Mouse (Mus musculus): ENCODE measurements around the gene Atf7. TPM values are rescaled to one million over a fixed set of nuclear protein-coding genes. Genes with fewer than 3 reads are reported as not detected.

Gene Atf7
- polyA plus RNA-seq, 1 experiment from 2014 or later: 37.4 TPM

DNA sequence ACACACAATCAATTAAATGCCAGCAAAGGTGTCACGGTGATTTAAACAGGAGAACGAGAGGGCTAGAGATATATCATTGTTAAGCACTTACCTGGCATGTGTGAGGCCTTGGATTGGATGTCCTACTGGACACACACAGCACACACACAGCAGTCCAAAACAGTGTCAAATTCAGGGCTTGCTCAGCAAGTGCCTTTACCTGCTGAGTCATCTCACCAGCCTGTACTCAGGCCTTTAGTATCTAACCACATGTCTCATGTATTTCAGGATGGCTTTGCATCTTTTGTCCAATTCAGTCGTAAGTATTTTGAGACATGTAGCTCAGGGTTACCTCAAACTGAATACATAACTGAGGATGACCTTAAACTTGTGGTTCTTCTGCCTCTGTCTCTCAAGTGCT lies 25.8 kb upstream of the Atf7 start:
- Histone ChIP-seq H3K36me3 (ENCODE audit: insufficient read depth, low read length) (no peaks in the 10 kb centered on the region), H3K9ac (replicated peaks; ENCODE audit: low read depth) (no peak overlapping the region), H3K9me3 (ENCODE audit: low read length) (no peaks in the 10 kb centered on the region), H3K4me2 (replicated peaks; ENCODE audit: low read depth, low read length) (no peak overlapping the region), H3K27me3 (replicated peaks; ENCODE audit: insufficient read depth, low read length) (no peaks in the 10 kb centered on the region), H3K4me3 (ENCODE audit: low read depth, low read length) (no peak overlapping the region), H3K4me1 (ENCODE audit: insufficient read depth, low read depth, low read length) (peaks cover 3% of the 10 kb centered on the region; the same call in 1 of the 2 replicates), H3K27ac (ENCODE audit: low read length) (no peak overlapping the region)
- TF ChIP-seq CTCF (IDR thresholded peaks at IDR 0.05) (no peak), EP300 (IDR thresholded peaks at IDR 0.05) (no peak)
- 69% methylated on average over 3 of the region's 3 CpGs for WGBS
- no peak for ATAC-seq
- DNase-seq (ENCODE audit: low spot score): no peak

DNA sequence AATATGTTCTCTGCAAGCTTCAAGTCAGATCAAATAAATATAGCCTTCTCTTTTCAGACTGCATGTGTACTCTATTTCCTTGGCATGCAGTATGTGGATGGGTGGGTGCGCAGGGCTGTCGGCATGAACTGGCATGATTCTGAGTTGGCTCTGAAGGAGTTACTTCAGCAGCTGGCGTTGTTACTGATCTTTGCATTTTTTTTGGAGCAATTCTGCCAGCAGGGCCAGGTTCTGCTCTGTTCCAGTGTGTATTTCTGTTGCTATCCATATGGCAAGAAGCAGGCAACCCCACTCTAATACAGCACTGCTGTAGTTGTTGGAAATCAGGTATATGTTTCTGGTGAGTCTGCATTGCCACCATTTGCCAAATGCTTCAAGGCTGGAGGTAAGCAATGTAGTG lies 10.6 kb upstream of the Atf7 start:
- no peaks in the 10 kb centered on the region for H3K36me3 ChIP-seq (ENCODE audit: insufficient read depth, low read length)
- DNase-seq (ENCODE audit: low spot score) (no peak), ATAC-seq (no peak)
- H3K9me3 ChIP-seq (ENCODE audit: low read length): no peaks in the 10 kb centered on the region
- no peaks in the 10 kb centered on the region for H3K27me3 ChIP-seq (replicated peaks; ENCODE audit: insufficient read depth, low read length)
- H3K4me2 ChIP-seq (replicated peaks; ENCODE audit: low read depth, low read length): no peak overlapping the region
- H3K27ac ChIP-seq (ENCODE audit: low read length): no peak overlapping the region
- no peak overlapping the region for H3K4me3 ChIP-seq (ENCODE audit: low read depth, low read length)
- no peak for TF ChIP-seq EP300 (IDR thresholded peaks at IDR 0.05)
- TF ChIP-seq CTCF (IDR thresholded peaks at IDR 0.05): no peak
- H3K4me1 ChIP-seq (ENCODE audit: insufficient read depth, low read depth, low read length): no peaks in the 10 kb centered on the region; the same call in 1 of the 2 replicates
- H3K9ac ChIP-seq (replicated peaks; ENCODE audit: low read depth): no peak overlapping the region
- WGBS: 64% methylated on average over 3 of the region's 3 CpGs

DNA sequence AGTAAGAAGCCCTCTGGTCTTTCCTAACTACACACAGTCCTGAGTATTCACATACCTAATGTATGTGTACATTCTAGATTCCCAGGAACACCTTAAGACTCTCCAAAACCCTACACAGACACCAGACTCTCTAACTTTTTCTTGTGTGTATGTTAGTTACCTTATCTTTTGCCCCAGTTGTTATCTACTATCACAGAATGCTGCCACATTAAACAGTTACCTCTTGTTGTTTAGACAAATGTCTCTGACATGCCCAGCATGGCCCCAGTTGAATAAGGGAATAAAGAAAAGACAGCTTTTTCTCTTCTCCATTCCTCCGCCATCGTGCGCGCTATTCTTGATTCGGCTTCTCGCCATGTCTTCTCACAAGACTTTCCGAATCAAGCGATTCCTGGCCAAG lies 9.4 kb upstream of the Atf7 start:
- Histone ChIP-seq H3K36me3 (ENCODE audit: insufficient read depth, low read length) (no peaks in the 10 kb centered on the region), H3K9me3 (ENCODE audit: low read length) (no peaks in the 10 kb centered on the region), H3K4me3 (ENCODE audit: low read depth, low read length) (no peak overlapping the region), H3K4me1 (ENCODE audit: insufficient read depth, low read depth, low read length) (no peaks in the 10 kb centered on the region; the same call in 1 of the 2 replicates), H3K27ac (ENCODE audit: low read length) (no peak overlapping the region), H3K4me2 (replicated peaks; ENCODE audit: low read depth, low read length) (no peak overlapping the region), H3K9ac (replicated peaks; ENCODE audit: low read depth) (no peak overlapping the region), H3K27me3 (replicated peaks; ENCODE audit: insufficient read depth, low read length) (no peaks in the 10 kb centered on the region)
- TF ChIP-seq EP300 (IDR thresholded peaks at IDR 0.05): no peak
- no peak for TF ChIP-seq CTCF (IDR thresholded peaks at IDR 0.05)
- ATAC-seq: no peak
- WGBS: 83% methylated on average over 8 of the region's 8 CpGs
- DNase-seq (ENCODE audit: low spot score): no peak

DNA sequence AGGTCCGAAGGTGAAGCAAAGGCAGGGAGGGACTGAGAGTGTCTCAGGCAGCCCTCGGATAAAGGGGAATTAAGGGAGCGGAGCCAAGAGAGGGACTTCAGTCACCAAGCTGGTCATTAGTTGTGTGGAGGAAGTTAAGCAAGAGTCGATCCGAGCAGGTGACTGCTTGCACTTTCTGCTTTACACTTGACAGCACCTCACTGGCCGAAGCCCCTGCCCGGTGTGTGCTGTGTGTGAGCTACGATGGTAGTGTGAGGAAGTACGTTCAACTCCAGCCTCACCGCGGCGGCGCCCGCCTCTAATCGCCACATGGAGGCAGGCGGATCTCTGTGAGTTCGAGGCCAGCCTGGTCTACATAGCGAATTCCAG lies 407 bp upstream of the Atf7 start:
- Histone ChIP-seq H3K27me3 (replicated peaks; ENCODE audit: insufficient read depth, low read length) (no peaks in the 10 kb centered on the region), H3K4me2 (replicated peaks; ENCODE audit: low read depth, low read length) (peak overlapping the region; percentile 80), H3K4me3 (ENCODE audit: low read depth, low read length) (peak overlapping the region; percentile 79), H3K4me1 (ENCODE audit: insufficient read depth, low read depth, low read length) (peaks cover 8% of the 10 kb centered on the region; the same call in 1 of the 2 replicates), H3K9me3 (ENCODE audit: low read length) (no peaks in the 10 kb centered on the region), H3K36me3 (ENCODE audit: insufficient read depth, low read length) (no peaks in the 10 kb centered on the region), H3K27ac (ENCODE audit: low read length) (peak overlapping the region; percentile 99), H3K9ac (replicated peaks; ENCODE audit: low read depth) (no peak overlapping the region; the same call in 1 of the 2 replicates)
- no peak for DNase-seq (ENCODE audit: low spot score)
- peak; percentile 30 for ATAC-seq
- WGBS: 2% methylated on average over 18 of the region's 18 CpGs
- TF ChIP-seq CTCF (IDR thresholded peaks at IDR 0.05) (no peak; the same call in 1 of the 2 replicates), EP300 (IDR thresholded peaks at IDR 0.05) (no peak)

DNA sequence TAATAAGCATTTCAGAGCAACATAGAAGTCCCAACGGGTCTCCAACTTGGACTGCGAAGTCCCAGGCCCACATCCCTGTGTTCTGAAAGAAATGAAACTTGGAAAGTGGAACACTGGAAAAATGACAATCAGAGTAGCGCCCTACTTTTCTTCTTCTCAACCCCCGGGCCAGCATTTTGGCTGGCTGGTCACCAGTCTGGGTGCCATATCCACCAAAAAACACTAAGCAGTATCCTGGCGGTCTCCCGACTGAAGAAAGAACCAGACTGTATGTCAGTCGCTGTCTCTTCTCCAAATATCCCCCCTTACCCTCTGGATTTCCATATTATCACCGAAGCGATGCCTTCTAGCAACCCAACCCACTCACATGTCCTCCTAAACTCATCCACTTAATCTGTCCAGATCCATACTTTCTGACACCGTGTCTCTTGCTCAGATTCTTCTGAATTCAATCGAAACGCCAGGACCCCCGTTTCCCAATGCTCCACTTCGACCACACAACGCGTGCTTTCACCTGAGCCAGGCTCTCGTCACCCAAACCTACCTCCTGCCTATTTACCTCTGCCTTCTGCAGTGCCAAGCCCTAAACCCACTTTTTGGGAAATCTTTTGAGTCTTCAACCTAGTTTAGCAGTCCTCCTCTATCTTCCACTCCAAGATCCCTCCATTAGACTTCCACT lies 834 bp downstream of the Atf7 start:
- Histone ChIP-seq H3K9ac (replicated peaks; ENCODE audit: low read depth) (peak overlapping the region; percentile 87), H3K4me1 (ENCODE audit: insufficient read depth, low read depth, low read length) (peaks cover 8% of the 10 kb centered on the region; the same call in 1 of the 2 replicates), H3K27me3 (replicated peaks; ENCODE audit: insufficient read depth, low read length) (no peaks in the 10 kb centered on the region), H3K9me3 (ENCODE audit: low read length) (no peaks in the 10 kb centered on the region), H3K4me2 (replicated peaks; ENCODE audit: low read depth, low read length) (peak overlapping the region; percentile 80), H3K36me3 (ENCODE audit: insufficient read depth, low read length) (no peaks in the 10 kb centered on the region), H3K4me3 (ENCODE audit: low read depth, low read length) (peak overlapping the region; percentile 79), H3K27ac (ENCODE audit: low read length) (peak overlapping the region; percentile 99)
- WGBS: 2% methylated on average over 17 of the region's 17 CpGs
- ATAC-seq: no peak; the same call in 1 of the 2 replicates
- peak; percentile 52 for DNase-seq (ENCODE audit: low spot score)
- TF ChIP-seq CTCF (IDR thresholded peaks at IDR 0.05): no peak
- TF ChIP-seq EP300 (IDR thresholded peaks at IDR 0.05): no peak

DNA sequence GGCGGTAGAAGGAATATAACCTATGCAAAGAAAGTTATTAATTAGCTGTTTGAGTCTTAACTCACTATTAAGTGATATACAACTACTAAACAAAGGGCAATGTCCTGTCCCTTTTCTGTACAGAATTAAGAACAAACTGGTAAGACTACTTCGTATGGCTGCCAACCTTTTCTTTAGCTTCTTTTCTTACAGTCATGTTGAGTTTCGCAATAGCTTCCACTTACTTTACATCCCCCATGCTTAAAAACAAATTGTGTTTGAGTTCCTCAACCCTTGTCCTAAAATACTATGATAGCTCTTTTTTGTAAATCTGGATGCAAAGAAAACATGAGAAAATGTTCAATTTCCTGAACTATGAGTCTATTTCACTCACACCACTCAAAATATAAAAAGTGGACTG lies 2.1 kb downstream of the Atf7 start:
- TF ChIP-seq CTCF (IDR thresholded peaks at IDR 0.05) (no peak), EP300 (IDR thresholded peaks at IDR 0.05) (no peak)
- Histone ChIP-seq H3K27me3 (replicated peaks; ENCODE audit: insufficient read depth, low read length) (no peaks in the 10 kb centered on the region), H3K36me3 (ENCODE audit: insufficient read depth, low read length) (no peaks in the 10 kb centered on the region), H3K9ac (replicated peaks; ENCODE audit: low read depth) (no peak overlapping the region), H3K9me3 (ENCODE audit: low read length) (no peaks in the 10 kb centered on the region), H3K4me1 (ENCODE audit: insufficient read depth, low read depth, low read length) (peaks cover 8% of the 10 kb centered on the region; the same call in 1 of the 2 replicates), H3K4me3 (ENCODE audit: low read depth, low read length) (no peak overlapping the region), H3K27ac (ENCODE audit: low read length) (peak overlapping the region; percentile 39; the same call in 1 of the 2 replicates), H3K4me2 (replicated peaks; ENCODE audit: low read depth, low read length) (peak overlapping the region; percentile 51)
- no peak for ATAC-seq
- WGBS: 57% methylated on average over 3 of the region's 3 CpGs
- DNase-seq (ENCODE audit: low spot score): peak; percentile 61
